Mouse (Mus musculus): Measurements from ENCODE around the gene Mrrf.

The Mrrf gene

DNA sequence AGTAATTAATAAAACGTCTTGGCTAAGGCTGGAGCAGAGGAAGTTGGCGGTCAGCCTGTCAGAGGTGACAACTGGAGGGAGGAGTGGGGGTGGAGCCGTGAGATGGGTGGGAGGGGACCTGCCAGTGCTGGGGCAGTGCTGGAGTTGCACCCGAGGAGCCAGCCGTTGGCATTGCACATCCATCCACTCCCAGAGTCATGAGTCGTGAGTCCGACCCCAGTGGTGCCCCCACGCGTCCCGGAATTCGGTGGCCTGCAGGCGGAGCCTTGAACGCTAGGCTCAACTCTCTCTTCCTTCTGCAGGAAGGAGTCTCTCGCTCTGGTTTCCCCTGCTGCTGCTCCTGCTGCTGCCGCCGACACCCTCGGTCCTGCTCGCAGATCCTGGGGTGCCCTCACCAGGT is 94.2 kb downstream of the Mrrf start, which contains the start of gene Ptgs1:
Ptgs1 (plus strand) TSS at position 61 of the 400 bp plus-strand sequence.
- in situ Hi-C loops (cut with MboI, MseI): no loop called here

DNA sequence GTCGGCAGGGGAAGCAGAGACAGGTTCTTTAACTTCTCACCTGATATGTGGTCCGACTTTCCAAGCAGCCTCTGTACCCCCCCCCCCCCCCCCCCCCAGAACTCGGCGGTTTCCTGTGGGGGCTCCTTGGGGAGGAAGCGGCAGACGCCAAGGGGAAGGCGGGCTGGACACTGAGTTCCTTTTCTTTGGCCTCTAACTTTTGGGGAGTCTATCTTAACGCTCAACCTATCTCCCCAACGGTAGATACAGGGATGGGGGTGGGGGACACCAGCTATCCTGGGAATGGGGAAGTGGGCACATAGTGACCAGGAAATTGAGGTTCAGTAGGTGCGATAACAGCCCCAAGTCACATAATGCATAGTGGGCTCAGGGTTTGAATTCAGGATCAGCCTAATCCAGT is 94.8 kb downstream of the Mrrf start:
- in situ Hi-C loops (cut with MboI, MseI): no loop called here

DNA sequence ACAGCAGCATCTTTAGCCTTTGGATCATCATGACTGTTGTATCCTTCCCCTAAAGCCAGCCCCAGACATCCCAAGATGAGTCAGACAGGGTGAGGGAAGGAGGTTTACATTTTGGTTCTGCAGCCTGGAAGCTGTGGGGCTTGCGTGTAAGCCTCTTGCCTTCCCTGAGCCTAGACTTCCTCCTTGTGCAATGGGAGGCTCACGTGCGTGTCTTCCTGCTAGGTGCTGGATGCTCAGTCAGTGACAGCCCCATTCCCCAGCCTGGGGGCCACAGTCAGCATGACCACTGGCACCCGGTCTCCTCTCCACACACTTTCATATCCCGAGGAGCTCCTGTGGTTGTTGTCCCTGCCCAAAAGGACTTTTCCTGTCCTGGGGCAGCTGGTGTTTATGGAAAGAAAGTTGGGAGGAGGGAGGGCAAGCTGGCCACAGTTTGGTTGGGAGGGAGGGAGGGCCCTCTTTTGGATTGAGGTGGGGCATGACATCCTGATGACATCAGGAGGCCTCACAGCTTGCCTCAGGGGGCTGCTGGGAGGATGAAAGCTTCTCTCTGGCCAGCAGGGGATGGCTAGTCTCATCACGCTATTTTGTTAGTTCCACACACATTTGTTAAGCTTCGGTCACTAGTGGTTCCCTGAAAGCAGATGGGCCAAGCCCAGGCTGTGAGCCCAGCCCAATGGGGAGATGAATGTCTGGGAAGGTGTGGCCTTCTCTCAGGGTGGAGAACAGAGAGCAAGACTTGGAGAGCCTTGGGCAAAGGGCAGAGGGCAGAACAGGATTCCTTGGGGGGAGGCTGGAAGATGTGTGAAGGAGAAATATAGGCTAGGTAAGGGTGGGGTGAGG is 98.6 kb downstream of the Mrrf start:
- in situ Hi-C loops (cut with MboI, MseI): no loop called here

DNA sequence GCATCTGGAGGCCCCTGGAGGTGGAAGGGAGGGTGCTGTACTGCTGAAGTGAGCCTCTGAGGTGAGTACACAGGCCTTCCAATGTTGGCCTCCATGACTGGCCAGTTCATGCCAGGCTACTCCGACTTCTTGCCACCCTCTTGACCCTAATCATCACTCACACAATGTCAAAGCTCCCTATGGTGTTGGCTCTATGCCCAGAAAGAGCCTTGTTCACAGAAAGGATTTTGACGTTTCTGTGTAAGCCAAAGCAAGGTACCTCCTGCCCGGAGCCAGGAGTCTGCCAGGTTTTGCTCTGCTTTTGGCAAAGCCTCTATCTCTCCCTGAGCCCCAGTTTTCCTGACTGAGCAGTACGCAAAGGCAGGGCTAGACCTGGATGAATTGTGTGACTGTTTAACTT is 99.7 kb downstream of the Mrrf start:
- in situ Hi-C loops (cut with MboI, MseI): no loop called here

DNA sequence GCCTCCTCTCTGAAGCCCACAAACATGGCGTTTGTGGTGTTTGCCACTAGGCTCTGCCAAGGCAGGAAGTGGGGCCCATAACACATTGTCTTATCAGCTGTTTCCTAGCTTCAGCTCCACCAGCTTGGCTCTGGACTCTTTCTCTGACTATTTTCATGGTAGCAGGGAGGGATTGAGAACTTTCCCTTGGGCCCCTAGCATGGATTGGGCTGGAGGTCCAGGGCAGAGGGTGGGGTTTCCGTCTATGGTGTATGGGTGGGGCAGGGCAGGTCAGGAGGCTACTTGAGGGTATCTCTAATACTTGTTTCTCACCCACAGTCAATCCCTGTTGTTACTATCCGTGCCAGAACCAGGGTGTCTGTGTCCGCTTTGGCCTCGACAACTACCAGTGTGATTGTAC is 100.7 kb downstream of the Mrrf start:
- in situ Hi-C loops (cut with MboI, MseI): no loop called here

DNA sequence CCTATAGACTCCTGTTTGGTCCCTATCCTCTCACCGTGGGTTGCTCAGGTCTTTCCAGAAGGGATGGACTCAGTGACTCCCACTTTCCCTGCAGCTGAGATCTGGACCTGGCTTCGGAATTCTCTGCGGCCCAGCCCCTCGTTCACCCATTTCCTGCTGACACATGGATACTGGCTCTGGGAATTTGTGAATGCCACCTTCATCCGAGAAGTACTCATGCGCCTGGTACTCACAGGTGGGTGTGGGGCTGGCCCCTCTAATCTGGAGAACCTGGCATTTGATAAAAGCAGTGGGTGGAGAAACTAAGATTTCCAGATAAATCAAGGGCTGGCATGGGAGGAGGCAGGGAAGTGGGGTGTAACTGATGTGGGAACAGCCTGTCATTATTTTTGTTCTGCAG is 101.4 kb downstream of the Mrrf start:
- in situ Hi-C loops (cut with MboI, MseI): no loop called here

DNA sequence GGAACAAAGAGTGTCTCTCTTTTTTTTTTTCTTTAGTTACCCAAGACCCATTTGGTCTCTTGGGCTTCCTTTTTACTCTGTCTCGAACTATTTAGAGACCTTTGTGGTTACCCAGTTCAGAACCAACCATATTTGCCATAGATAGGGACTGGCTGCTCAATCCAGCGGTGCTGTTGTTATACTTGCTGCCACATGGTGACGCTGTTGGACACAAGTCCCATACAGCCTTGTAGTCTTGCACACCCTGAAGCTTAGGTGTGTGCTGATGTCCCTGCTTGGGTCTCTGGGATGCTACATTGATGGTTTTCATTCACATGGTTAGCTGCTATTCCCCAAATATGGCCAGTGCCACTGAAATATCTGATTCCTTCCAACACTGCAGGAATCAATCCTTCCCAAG is 102.3 kb downstream of the Mrrf start:
- in situ Hi-C loops (cut with MboI, MseI): no loop called here

DNA sequence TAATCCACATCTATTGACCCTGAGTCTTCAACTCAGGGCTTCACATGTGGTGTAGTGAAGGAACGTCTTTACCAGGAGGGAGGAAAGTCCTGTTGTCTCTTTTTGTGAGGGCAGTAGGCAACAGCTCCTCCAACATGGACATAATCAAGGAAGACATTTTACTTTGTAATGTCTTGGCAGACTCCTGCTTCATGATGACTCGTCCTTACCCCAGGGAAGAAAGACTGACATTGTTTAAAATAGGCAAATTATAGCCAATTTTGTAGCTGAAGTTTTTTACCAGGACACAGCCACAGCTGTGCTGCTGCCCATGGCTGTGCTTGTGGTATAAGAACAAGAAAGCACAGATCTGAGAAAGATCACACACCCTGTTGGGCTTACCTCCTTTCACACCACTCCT is 102.8 kb downstream of the Mrrf start:
- in situ Hi-C loops (cut with MboI, MseI): no loop called here

Data from regulatory T cell (primary cell).